Mouse (Mus musculus) retina, adult 2 months (tissue): ENCODE results near the gene Bcl2.

Experiments used
- DNase-seq: peaks from one replicate; pipeline ENCODE4 v3.0.0-alpha.2; 2012; ENCODE audit warnings: low read depth, low spot score

The Bcl2 gene

DNA sequence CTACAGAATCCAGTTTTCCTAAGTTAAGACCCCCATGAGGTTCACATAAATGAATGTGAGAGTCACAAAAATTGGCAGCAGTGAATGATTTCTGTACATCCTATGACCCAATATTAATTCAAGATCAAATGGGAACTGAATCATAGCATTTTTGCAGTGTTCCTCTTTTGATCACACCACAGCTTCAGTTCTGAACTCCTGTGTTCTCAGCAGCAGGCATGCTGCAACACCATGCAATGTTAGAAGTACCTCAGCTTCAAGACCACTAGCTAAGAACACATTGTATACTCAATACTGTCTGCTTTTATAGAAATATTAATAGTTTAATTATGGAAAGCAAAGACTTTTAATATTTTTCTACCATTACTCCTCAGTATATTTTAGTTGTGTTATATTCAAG is 85.8 kb downstream of the Bcl2 start:
- no peak for DNase-seq

DNA sequence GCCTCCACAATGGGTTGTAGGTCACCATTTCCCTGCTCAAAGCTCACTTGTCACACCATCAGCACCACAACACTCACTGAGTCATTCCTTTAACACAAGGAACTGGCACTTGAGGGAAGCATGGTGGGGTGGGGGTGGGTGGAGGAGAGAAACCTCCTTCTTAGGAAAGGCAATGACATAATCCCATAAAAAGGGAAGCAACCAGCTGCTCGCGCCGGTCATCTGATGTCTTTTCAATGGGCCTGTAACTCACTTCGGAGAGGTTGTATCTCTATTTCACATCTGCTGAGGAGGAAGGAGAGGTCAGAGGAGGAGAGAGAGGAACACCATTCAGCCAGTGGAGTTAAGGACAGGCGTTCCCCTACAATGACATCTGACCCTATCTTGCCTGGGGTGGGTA is 86.8 kb downstream of the Bcl2 start:
- no peak for DNase-seq

DNA sequence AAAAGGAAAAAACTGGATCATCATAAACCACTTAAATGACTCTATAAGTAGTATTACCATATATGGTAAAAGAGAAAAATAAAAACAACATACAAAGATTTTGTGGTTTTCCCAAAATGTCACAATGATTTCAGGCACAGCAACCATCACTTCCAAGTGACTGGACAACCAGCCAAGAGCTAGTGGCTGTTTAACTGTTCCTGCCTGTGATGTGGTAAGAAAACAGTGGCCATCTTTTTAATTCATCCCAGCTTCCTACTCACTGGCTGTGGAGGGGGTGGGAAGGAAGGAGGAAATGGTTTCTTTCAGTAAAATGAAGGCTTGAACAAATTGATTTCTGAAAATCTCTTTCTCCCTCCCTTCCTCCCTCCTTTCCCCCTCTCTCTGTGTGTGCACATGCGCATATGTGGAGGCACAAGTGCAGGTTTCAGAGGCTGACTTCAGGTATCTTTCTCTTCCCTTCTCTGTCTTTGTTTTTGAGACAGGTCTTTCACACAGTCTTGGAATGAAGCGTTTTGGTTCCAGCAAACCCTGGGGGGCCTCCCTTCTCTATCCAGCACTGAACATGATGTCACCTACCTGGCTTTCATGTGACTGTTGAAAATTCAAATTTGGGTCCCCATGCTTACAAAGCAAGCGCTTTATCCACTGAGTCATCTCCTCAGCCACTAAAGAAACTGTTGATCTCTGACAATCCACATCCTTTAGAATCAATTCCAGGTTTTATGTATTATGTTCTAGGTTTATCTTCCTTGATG is 93.7 kb downstream of the Bcl2 start:
- DNase-seq, result no peak

DNA sequence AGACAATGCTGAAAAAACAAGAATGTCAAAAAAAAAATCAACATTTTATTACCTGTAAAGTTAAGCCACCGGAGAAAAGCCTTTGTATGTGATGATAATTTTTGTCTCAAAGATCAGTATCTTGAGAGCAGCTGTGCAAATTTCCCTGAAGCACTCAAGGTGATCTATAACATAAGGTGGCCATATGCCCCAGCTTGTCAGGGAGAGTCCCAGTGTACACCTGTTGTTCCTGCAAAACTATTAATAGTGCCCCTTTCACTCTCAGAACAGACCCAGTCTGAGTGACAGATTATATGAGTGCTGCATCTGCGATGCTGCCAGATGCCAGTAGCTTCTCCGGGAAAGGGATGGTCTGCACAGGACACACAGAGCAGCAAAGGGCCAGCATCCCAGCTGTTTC is 95.3 kb downstream of the Bcl2 start:
- no peak for DNase-seq

DNA sequence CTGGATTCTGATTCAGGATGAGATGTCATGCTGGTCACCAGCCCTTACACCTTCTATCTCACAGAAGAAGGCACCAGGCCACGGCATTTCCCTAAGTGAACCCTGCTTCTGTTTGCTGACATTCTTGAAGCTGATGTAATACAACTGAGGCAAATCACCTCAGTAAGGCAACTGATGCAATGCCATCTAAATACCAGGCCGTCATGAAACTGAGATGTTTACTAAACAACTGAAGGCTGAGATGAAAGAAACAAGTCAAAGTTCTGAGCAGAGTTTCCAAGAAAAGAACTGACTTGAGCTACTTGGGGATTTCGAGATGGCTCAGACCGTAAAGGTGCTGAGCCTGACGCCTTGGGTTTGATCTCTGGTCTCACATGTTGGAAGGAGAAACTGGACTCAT is 97.1 kb downstream of the Bcl2 start:
- no peak for DNase-seq

DNA sequence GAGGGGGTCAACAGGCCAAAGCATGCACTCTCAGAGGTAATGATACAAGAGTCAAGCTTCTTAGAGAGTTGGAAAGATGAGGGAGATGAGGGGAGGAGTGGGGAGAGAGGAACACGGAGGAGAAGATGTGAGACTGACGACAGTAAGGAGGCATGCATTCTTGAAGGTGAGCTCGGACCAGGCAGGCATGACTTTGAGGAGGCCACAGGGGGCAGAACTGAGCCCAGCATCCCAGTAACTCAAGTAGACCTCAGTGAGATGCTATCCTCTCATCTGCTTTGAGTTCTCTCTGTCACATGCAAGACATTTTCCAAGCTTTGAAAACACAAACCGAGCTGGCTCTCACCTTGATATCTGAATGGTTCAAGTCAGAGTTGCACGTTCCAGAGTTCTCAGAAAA is 100.7 kb downstream of the Bcl2 start:
- DNase-seq, result no peak

DNA sequence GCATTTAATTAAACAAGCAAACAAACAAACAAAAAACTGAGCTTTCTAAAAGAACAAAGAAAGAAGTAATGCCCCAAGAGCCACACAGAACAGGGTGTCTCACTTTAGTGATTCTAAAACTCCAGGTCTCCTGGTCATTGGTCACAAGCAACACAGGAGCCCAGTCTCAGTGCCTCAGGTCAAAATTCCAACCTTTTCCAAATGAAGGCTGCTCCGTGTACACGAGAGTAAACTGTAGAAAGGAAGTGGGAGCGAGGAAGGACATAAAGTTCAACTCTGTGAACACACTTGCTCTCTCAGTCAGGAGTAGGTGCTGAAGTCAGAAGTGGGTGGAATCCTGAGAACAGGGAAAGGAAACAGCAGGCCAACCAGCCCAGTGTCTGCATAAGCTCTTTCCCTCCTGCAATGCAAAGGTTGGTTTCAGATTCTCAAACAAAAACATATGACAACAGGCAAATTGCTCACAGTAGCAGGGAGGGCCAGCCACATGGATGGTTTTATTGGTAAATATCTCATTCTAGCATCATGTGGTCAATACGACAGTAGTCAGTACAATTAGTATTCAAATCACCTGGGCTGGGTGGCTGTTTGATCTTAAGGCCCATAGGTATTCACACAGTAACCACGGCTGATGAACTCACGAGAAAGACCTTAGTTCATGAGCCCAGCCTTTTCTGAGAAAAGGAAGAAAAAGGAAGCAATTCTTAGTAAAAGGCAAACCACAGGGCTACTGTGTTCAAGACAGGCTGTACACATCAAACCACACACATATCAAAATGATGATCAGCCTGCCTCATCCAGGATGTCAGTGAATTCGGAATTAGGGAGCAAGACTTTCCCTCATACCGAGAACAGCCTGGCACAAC is 101.7 kb downstream of the Bcl2 start:
- DNase-seq, result no peak

DNA sequence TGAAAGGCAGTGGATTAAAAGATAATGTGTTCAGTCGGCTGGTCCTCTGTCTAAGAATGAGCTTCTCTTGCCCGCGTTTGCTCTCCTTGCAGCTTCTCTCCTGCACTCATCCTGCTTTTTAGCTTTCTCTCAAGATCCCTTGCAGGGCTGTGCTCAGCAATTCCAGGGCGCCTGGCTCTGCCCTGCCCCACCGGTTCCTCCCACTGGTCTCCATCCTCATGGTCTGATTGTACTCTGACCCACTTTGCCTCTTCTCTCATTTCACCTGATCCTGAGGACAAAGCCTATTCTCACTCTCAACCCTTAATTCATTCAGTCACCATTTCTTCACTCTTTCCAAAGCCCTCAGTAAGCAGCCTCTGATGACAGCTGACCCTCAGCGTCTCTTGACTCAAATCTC is 102.8 kb downstream of the Bcl2 start:
- no peak for DNase-seq

DNA sequence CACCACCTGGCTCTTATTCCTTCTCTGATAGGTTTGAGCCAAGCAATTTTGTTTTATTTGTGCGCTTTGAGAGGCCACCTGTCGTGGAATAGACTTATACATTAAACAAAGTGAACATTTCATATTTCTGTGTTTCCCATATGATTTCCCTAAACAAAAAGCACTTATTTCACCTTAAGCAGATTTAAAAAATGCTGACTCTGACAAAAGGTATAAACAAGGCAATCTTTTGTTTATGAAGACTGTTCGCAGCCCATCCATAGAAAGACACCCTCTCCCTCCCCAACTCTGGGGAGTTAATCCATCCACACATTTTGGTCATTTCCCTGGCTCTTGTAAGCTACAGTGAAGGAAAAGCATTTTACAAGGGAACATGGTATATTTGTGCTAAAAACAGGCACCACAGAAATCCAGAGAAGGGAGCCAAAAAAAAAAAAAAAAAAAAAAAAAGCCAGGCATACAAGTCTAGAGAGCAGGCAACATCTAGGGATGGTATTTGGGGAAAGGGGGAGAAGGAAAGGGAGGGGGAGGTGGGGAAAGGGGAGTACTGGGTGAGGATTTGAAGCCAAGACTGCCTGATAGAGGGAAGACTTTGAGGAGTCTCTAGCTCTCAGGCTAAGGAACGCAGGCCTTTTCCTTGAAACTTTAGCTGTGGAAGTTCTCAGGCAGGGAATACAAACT is 105.8 kb downstream of the Bcl2 start:
- no peak for DNase-seq

DNA sequence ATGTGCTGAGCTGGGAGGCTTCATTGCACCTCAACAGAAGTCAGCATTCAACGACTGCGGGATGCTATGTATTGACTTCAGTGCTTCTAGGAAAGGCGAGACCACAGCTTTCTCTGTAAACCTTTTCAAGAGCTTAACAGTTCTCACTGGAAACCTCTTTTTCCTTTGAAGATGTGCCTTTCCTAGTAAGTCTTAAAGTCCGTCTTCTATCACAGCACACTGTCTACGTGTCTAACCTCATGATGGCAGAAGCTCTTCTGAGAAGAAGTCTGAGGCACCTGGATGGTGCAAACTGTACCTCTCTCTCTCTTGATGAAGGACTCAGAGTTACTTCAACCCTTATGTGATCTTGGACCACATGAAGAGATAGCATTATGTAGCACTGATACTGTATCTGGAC is 107.1 kb downstream of the Bcl2 start:
- DNase-seq, result no peak

DNA sequence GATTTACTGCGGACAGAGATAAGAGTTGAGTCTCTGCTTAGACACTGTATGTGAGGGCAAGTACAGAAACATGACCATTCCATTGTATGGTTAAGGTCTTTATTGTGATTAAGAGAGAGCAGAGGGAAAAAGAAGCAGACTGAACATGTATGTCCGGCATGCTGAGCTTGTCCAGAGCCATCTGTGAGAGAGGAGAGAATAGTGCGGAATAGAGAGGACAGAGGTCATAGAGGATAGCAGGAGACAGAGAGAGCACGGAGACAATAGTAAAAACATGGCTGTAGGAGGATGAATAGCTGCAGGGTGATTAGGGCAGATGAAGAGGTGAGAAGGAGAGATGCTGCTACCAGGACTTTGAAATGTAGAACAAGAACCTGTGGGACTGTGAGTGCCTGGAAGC is 110.7 kb downstream of the Bcl2 start:
- no peak for DNase-seq

DNA sequence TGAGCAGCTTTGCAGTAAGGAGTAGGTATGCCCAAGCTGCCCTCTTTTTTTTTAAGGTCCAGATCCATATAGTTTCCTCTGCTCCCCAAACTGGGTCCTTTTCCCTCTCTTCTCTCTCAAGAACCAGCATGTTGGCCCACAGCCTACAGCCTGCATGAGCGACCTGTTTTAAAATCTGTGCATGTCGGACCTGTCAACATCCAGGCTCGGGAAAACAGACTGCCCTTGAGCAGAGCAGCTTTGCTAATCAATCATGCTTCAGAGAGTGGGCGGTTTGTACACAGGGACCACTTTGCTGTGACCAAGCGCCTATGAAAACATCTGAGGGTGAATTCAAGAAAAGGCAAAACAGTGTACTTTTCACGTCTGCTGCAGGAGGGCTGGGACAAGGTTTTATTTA is 111.1 kb downstream of the Bcl2 start:
- no peak for DNase-seq

DNA sequence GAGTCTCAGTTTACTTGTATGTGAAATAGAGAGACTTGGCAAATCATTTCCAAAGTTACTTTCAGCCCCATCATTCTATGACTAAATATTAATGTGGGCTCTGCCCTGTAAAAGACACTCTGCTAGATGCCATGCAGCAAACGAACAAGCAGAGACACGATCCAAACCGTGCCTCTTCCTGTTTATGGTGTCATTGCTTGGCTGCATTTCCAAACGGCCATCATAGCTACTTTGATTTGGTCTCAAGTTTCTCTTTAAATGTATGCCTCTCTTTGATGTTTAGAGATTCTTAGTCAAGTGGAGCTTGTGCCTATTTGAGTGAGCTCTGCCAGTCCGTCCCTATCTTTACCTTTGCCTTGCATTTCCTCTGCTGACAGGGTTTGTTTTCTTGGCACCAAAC is 111.5 kb downstream of the Bcl2 start:
- DNase-seq, result no peak

DNA sequence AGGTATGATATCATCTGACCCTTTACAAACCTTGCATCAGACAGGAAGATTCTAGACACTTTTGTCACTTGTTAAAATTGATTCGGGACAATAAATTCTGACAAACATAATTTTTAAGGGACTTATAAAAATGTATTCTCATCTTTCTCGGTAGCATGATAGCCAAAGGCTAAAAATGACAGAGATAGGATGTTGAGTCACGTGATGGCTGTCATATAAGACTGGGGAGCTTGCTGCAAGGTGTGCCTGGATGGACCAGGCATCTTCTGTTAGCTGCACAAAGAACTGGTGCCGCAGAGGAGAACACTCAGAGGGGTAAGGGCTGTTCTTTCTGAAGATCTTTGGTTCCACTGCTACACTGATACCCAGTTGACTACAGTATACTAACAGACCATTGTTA is 112.8 kb downstream of the Bcl2 start:
- no peak for DNase-seq

DNA sequence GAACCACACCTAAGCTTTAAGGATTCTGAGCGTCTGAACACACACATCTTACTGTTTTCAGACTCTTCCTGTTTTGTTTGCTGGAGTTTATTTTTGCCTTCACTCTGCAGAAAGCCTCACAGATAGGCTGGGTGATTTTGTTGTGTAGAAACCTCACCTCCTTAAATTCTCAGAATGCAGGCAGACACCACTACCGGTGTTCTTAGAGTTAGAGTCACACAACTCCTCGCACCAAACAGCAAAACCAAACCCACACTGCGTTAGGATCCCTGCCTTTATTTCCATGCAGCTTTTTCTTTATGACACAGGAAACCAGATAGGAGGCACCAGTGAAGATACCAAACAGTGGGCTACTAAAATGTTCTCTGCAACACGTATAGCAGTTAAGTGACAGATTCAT is 113.2 kb downstream of the Bcl2 start:
- no peak for DNase-seq

DNA sequence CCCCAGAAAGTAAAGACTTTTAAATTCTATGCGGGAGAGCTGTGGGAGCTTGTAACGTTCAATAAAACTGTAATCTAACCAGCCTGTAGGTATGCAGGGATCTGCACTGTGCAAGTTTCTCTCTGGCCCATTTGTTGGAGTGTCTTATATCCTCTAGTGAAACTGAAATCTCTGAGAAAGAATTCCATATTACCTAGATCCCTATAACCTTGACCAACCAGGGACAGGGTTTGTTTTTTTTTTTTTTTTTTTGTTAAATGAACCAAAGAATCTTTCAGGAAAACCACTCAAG is 115.8 kb downstream of the Bcl2 start:
- DNase-seq, result no peak

DNA sequence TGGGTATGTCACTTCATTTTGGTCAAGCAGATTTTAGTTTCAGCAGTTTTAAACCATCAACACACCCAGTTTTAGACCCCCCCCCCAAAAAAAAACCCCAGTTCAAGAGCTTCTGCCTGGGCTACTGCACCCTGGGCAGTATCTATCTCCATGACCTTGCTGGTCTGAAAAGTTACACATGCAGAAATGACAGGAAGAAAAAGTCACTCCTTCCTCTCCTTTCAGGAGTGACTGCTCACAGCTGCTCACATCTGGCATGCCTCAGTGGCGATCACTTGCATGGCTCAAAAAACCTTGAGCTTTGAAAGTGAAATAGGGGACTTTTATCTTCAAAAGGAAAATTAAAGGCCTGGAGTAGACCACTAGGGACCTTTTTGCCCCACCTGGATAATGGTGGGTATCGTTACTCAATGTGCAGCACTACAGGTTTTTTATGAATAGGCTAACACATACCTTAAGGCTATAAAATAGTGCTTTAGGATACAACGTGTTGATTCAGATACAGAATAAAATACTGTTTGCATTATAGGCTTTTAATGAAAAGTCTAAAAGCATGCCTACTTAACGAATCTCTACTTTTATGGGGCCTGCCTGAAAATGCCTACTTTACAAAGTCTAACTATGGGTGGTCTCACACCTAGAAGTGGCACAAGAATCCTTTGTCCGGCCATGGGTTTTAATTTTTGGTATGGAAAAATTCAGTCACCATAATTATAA is 116.3 kb downstream of the Bcl2 start:
- DNase-seq, result no peak

DNA sequence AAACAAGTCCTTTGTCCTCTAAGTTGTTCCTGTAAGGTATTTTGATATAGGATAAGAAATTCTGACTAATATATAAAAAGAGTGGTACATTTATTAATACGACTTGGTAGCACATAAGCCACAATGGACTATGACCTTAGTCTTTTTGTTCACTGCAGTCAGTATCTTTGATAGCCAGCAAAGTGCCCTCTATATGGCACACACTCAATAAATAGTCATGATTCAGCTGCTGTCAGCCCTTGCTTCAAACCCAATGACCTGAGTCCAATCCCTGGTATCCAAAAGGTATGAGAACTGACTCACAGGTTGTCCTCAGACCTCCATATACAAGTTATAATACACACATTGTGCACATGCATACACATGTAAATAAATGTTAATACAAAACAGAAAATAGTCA is 117.7 kb downstream of the Bcl2 start:
- DNase-seq, result no peak

DNA sequence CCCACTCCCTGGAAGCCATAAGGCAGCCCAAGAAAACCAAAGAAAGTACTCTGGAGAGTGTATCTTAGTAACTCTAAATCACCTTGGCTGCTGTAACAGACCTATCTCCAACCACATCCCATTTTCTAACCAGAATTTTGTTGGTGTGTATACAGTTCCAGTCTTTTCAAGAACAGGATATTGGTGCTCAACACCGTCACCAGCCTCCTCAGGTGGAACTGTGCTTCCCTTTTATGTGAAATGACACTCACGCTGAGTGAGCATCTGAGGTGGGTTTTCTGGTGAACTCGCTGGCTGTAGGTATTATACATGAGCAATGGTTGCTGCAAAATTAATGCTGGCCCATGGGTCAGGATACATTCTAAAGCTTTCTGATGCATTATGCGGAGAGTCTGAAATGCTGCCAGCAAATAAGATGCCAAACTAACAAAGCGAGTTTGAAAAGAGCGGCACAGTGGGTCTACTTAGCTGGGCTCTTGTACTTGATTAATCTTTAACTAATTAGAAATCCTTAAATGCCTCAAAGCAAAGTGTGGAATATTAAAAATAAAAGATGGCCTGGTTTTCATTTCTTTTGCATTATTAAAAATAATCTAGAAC is 118.7 kb downstream of the Bcl2 start:
- no peak for DNase-seq

DNA sequence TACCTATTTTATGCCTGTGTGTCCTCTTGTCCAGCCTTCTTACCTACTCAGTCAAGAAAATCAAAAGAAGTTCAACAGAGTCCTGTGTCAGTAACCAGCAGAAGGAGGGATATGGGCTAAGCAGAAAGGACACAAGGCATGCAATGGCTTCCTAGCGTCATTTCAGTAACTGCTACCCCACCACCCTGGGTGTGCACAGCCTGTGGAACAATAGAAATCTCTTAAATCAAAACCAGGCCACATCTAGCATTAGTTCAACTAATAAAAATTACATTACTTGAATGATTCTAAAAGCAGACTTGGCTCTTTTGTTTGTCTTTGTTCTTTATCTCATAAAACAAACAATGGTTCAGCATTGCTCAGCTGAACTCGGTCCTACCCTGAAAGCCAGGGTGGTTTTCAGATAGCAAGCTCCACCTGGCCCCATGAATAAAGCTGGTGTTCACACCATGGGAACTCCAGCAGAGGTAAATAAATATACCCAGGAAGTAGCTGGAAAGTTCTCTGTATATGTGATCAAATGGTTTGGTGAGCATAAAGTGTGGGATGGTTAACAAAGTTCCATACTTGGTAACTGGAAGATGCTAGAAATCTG is 122.8 kb downstream of the Bcl2 start:
- no peak for DNase-seq

DNA sequence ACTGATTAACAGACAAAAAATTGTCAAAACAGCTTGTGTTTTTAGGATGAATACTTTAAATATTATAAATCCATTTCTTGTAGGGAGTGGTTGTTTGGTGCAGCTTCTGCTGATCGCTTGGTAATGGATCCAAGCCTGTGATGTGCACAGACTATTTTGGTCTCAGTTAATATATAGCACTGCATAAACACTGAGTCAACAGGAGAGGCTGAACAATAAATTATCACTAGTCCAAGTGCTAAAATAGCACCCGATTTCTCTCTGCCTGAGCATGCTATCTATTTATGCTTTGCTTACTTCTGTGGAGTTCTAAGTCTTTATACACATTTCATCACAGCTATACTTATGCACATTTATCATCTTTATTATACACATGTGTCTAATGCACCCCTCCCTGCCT is 124.9 kb downstream of the Bcl2 start:
- DNase-seq, result no peak
